Mouse (Mus musculus) embryonic facial prominence, embryonic 14.5 days (tissue): ENCODE data around the gene Gm21820. TPM values are rescaled to one million over a fixed set of nuclear protein-coding genes. Genes with fewer than 3 reads are reported as not detected.
"Not testable (repeated sequence)": the region's sequence is repeated elsewhere in the genome, so short reads cannot be mapped to it uniquely, and the experiment has no call there.

Source experiments
- ATAC-seq: fragments of 200-750 bp; cut with Nextera tagmentation; 2 replicates; pipeline ENCODE4 v1.8.0; 2017; ENCODE audit warnings: low read depth, moderate number of reproducible peaks, moderate TSS enrichment
- DNase-seq: peaks from one replicate; pipeline ENCODE4 v3.0.0-alpha.2; 2015; ENCODE audit warnings: low spot score
- H3K27ac ChIP-seq: fragments of 300-500 bp; sonication (generic); replicated peaks from 2 replicates; pipeline ENCODE4 v1.5.1; 2014; ENCODE audit warnings: low read depth, mild to moderate bottlenecking, low read length, moderate library complexity
- H3K27me3 ChIP-seq: fragments of 300-500 bp; sonication (generic); replicated peaks from 2 replicates; pipeline ENCODE4 v1.6.1; 2014; ENCODE audit warnings: low read length; ENCODE audit not compliant: control insufficient read depth, insufficient read depth
- H3K36me3 ChIP-seq: fragments of 300-500 bp; sonication (generic); 2 replicates; pipeline ENCODE4 v1.6.1; 2014; ENCODE audit warnings: low read length, mixed read lengths; ENCODE audit not compliant: control insufficient read depth, insufficient read depth
- H3K4me1 ChIP-seq: fragments of 300-500 bp; sonication (generic); 2 replicates; pipeline ENCODE4 v1.6.1; 2014; ENCODE audit warnings: antibody characterized with exemption, low read length; ENCODE audit not compliant: control insufficient read depth, insufficient read depth
- H3K4me2 ChIP-seq: fragments of 300-500 bp; sonication (generic); 2 replicates; pipeline ENCODE4 v1.6.1; 2014; ENCODE audit warnings: low read depth, mild to moderate bottlenecking, low read length, moderate library complexity, mixed read lengths
- H3K4me3 ChIP-seq: fragments of 300-500 bp; sonication (generic); 2 replicates; pipeline ENCODE4 v1.5.1; 2014; ENCODE audit warnings: low read depth, mild to moderate bottlenecking, low read length
- H3K9ac ChIP-seq: fragments of 300-500 bp; sonication (generic); 2 replicates; pipeline ENCODE4 v1.6.1; 2014; ENCODE audit warnings: low read depth, mild to moderate bottlenecking, low read length, moderate library complexity, mixed read lengths
- H3K9me3 ChIP-seq: fragments of 300-500 bp; sonication (generic); 2 replicates; pipeline ENCODE4 v1.6.1; 2016; ENCODE audit warnings: low read length; ENCODE audit not compliant: control insufficient read depth
- WGBS: fragments of 180-500 bp; shearing (Covaris S2); extraction: QIAGEN DNeasy Blood & Tissue Kit; methylation state at CpG from one replicate; pipeline ENCODE4 v1.1.7; 2014; 5-methylcytosine and 5-hydroxymethylcytosine counted together
- polyA plus RNA-seq: library from polyadenylated mRNA; unstranded; fragments of >200 nt; fragmentation: Nextera tagmentation; extraction: Ambion mirVana; gene quantifications from 2 replicates; pipeline ENCODE4 v1.2.1, GENCODE M21; 2014

Gm21820 gene
- polyA plus RNA-seq: not detected in 2 replicates

DNA sequence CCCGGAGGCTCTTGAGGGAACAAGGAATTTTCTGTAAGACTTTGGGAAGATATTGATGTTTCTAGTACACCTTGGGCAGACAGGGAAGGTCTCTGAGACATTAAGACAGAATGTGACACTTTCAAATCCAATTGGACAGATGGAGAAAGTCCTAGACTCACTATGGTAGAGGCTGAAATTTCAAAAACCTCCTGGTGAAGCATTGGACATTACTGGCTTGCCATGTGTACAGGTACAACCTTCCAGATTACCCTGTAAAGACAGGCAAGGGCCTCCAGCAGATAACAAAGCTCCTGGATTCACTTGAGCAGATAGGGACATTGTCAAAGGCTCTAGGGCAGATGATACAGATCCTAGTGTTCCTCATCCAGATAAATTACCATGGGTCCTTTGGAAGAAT, at the start of gene Gm21820:
Gene Gm21820, minus strand, starts transcription at position 101 of the 400 bp plus-strand sequence.
- H3K36me3 ChIP-seq, H3K4me3 ChIP-seq, H3K27me3 ChIP-seq, H3K27ac ChIP-seq, H3K9ac ChIP-seq, DNase-seq, ATAC-seq, H3K4me2 ChIP-seq, H3K9me3 ChIP-seq, H3K4me1 ChIP-seq: not testable (repeated sequence)
- 63% methylated on average over 1 of the region's 1 CpGs for WGBS

Other genes with a start within 250 kb of the Gm21820 start
- gene Gm20918, start 205.5 kb downstream of the Gm21820 start, polyA plus RNA-seq: not detected in 2 replicates